Mouse (Mus musculus): Measurements from ENCODE around the gene Dock1.

DNA sequence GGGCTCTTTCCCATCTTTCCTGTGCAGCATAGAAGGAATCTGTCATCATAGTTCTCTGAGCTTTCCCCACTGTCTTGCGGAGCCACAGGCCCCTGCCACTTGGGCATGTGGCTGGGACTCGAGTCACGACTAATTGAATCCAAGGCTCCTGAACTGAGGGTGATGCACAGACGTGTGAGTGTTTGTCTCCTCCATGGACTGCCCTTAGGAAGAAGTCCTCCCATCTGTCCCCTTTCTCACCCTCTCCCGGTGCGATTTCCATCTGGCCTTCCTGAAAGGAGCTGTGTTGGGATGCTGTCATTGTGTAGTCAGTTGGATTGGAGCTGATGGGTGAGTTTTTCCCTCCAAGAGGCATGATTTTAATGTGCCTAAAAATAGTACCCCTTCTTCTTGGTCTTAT lies 136.3 kb downstream of the Dock1 start:
- TF ChIP-seq CTCF (IDR thresholded peaks at IDR 0.05; ENCODE audit: insufficient read depth, low read depth, low read length), result no peak
- TF ChIP-seq POLR2A (IDR thresholded peaks at IDR 0.05; ENCODE audit: insufficient read depth, low read depth, low read length), result no peak
